34 mouse cellular contexts compared by ENCODE assay signal in genomic region chr16:10866841-10867240, GRCm38 (mm10). TPM values are rescaled to one million over a fixed set of nuclear protein-coding genes. Genes with fewer than 3 reads are reported as not detected.
DNase-seq lines count a peak whose midpoint lies in the region; ATAC-seq lines count a peak whose summit lies in the region.
"Had no signal": no experiment of that assay in that cellular context is flagged by ENCODE, and none has a peak within 500 bp of the region (broad histone marks: within the 10 kb centered on the region; RNA-seq: fewer than 3 reads in every experiment).

No protein-coding gene starts in this region.

- DNase-seq in heart, adult 18-20 months: peak; percentile 70 to 78
- DNase-seq in heart, adult 8-10 months (ENCODE audit: low spot score): peak; percentile 50
- peak; percentile 33 for DNase-seq in heart, postnatal 4 days
- DNase-seq in spleen, postnatal 10 days (ENCODE audit: low spot score in 2 of 2): no peak
- DNase-seq in right cerebral cortex, postnatal 4 days: no peak
- DNase-seq in spleen, postnatal 4 days (ENCODE audit: low spot score in 2 of 2): no peak
- DNase-seq: adrenal gland, postnatal 25 days; cerebellum, adult 9-11 months; kidney, adult 2 months; kidney, postnatal 10 days; lung, adult 2 months; lung, postnatal 14 days had no signal

- H3K4me3 ChIP-seq in heart, embryonic 11.5 days (ENCODE audit: low read depth, low read length): no peak overlapping the region
- H3K4me3 ChIP-seq: forebrain, embryonic 10.5 days; heart, embryonic 13.5 days; hindbrain, embryonic 15.5 days; limb, embryonic 12.5 days; liver, embryonic 12.5 days had no signal

- H3K36me3 ChIP-seq in heart, embryonic 11.5 days (ENCODE audit: control insufficient read depth, insufficient read depth, low read length): no peaks in the 10 kb centered on the region
- H3K36me3 ChIP-seq: heart, embryonic 13.5 days; hindbrain, embryonic 15.5 days; liver, embryonic 12.5 days had no signal

- no peak for ATAC-seq in heart, embryonic 11.5 days (replicated peaks; ENCODE audit: insufficient number of reproducible peaks, low FRiP score, low TSS enrichment)
- ATAC-seq: activated CD4-positive, CD25-positive, alpha-beta regulatory T cell, adult 4 months; forebrain, embryonic 16.5 days; liver, embryonic 12.5 days had no signal

- no peak overlapping the region for H3K27ac ChIP-seq in heart, embryonic 11.5 days (ENCODE audit: low read depth, low read length)
- H3K27ac ChIP-seq: forebrain, embryonic 10.5 days; heart, embryonic 13.5 days; hindbrain, embryonic 15.5 days; limb, embryonic 12.5 days; liver, embryonic 12.5 days had no signal

- H3K27me3 ChIP-seq in heart, embryonic 11.5 days (ENCODE audit: control insufficient read depth, insufficient read depth, low read length): 0 out of 2 replicates have a peak, but pooled peaks cover 2% of the 10 kb centered on the region
- H3K27me3 ChIP-seq: heart, embryonic 13.5 days; hindbrain, embryonic 15.5 days; limb, embryonic 12.5 days had no signal

- H3K4me1 ChIP-seq in heart, embryonic 11.5 days (ENCODE audit: control insufficient read depth, insufficient read depth, low read length): peaks cover 21% of the 10 kb centered on the region
- H3K4me1 ChIP-seq: hindbrain, embryonic 15.5 days had no signal

- no peaks in the 10 kb centered on the region for H3K9me3 ChIP-seq in heart, embryonic 11.5 days (replicated peaks; ENCODE audit: control insufficient read depth, low read length)
- H3K9me3 ChIP-seq: forebrain, embryonic 10.5 days; heart, embryonic 13.5 days; hindbrain, embryonic 15.5 days; limb, embryonic 12.5 days; liver, embryonic 12.5 days had no signal

- no peak overlapping the region for H3K9ac ChIP-seq in heart, embryonic 11.5 days (ENCODE audit: low read depth, low read length)
- H3K9ac ChIP-seq: heart, embryonic 13.5 days; hindbrain, embryonic 15.5 days; limb, embryonic 12.5 days; liver, embryonic 12.5 days had no signal

- no peak overlapping the region for H3K4me2 ChIP-seq in heart, embryonic 11.5 days
- H3K4me2 ChIP-seq: heart, embryonic 13.5 days; hindbrain, embryonic 15.5 days; limb, embryonic 12.5 days; liver, embryonic 12.5 days; midbrain, embryonic 11.5 days had no signal

- WGBS in heart, embryonic 11.5 days (ENCODE audit: insufficient replicate concordance): 83% methylated on average over 8 of the region's 8 CpGs

RNA-seq across cellular contexts. Expression of gene Rmi2, which starts 32.0 kb away (rescaled TPM):
- total RNA-seq in heart, adult 18-20 months (2021): under 1 TPM; 0.27 to 0.33 TPM
- polyA plus RNA-seq in heart, embryonic 11.5 days (2014; fragmentation: Nextera tagmentation; extraction: Ambion mirVana): 2.7 and 2.9 TPM in 2 replicates
- total RNA-seq in heart, adult 8-10 months (2022): under 1 TPM; 0.29 to 0.41 (median 0.32) TPM
- total RNA-seq in heart, postnatal 4 days (2021): 1 to 10 TPM; 5.1 to 5.5 TPM
- total RNA-seq: layer of hippocampus, adult 18-20 months had no signal

RNA-seq across cellular contexts. Expression of gene Gm11172, which starts 54.1 kb away (rescaled TPM):
- total RNA-seq in heart, adult 18-20 months (2021): not detected
- not detected in 2 replicates for polyA plus RNA-seq in heart, embryonic 11.5 days (2014; fragmentation: Nextera tagmentation; extraction: Ambion mirVana)
- not detected for total RNA-seq in heart, adult 8-10 months (2022)
- total RNA-seq in heart, postnatal 4 days (2021): not detected
- total RNA-seq: adrenal gland, postnatal 25 days; common myeloid progenitor, adult 5-6 weeks; hematopoietic stem cell, adult 5-6 weeks; layer of hippocampus, adult 18-20 months; layer of hippocampus, postnatal 14 days; left cerebral cortex, postnatal 10 days; megakaryocyte progenitor cell, adult 5-6 weeks; MEL; midbrain, postnatal 0 days had no signal
- polyA plus RNA-seq: activated CD4-positive, CD25-positive, alpha-beta regulatory T cell, adult 4 months; brain, embryonic 14.5 days; C2C12; forebrain, embryonic 10.5 days; forebrain, embryonic 16.5 days; heart, embryonic 13.5 days; hindbrain, embryonic 15.5 days; intestine, embryonic 14.5 days; kidney, adult 2 months; limb, embryonic 12.5 days; liver, embryonic 12.5 days; lung, adult 2 months; midbrain, embryonic 11.5 days; midbrain, postnatal 0 days; neural tube, embryonic 14.5 days; testis, adult 2 months had no signal

Comparison
In these comparisons a context has a peak if more than half of its experiments do, and no peak if none do; other contexts are left out.
1. RNA of gene Rmi2, which starts 32.0 kb away (total RNA-seq): 5.1 to 5.5 TPM in heart, postnatal 4 days; 0.27 to 0.33 TPM in heart, adult 18-20 months and 0.29 to 0.41 TPM in heart, adult 8-10 months; every median in the first group is over 4 times any median in the second.
2. DNase-seq: peak in heart, adult 18-20 months (2 of 2), heart, adult 8-10 months (single experiment) and heart, postnatal 4 days (single experiment); none in spleen, postnatal 10 days (0 of 2), right cerebral cortex, postnatal 4 days (single experiment) and spleen, postnatal 4 days (0 of 2).